Mouse (Mus musculus) testis, adult 10 weeks (tissue): ENCODE data around the gene Plin2. TPM values are rescaled to one million over a fixed set of nuclear protein-coding genes. Genes with fewer than 3 reads are reported as not detected.

Experiments
- polyA plus RNA-seq: library from polyadenylated mRNA; stranded (reverse); fragments of 350-450 nt; fragmentation: Illumina TruSeq; extraction: RNeasy Lipid Tissue Mini Kit (QIAGEN cat#74804); gene quantifications from one replicate; pipeline ENCODE4 v1.2.3, GENCODE M21; 2014; ENCODE audit warnings: low read depth, low replicate concordance

The Plin2 gene
- polyA plus RNA-seq, result 26.4 TPM

GRCm38 (mm10) chr4:86669780-86670201 lies at the start of gene Plin2:
Plin2 (minus strand) TSS chr4:86670060.

GRCm38 (mm10) chr4:86611524-86612288 lies 58.2 kb downstream of the Plin2 start, which contains the start of gene Haus6:
Haus6 (minus strand) TSS chr4:86612055.

Other genes with a start within 250 kb of the Plin2 start
- gene Saxo1, start 111.7 kb downstream of the Plin2 start, polyA plus RNA-seq, result 115 TPM
- 25.7 TPM for gene Rraga, start 94.4 kb downstream of the Plin2 start, polyA plus RNA-seq
- 37.3 TPM for gene Haus6, start 58.0 kb downstream of the Plin2 start, polyA plus RNA-seq
- gene Dennd4c, start 78.5 kb upstream of the Plin2 start, polyA plus RNA-seq, result 31.0 TPM
- 361 TPM for gene Rps6, start 187.4 kb upstream of the Plin2 start, polyA plus RNA-seq
- 7.3 TPM for gene Acer2, start 204.3 kb upstream of the Plin2 start, polyA plus RNA-seq